9 mouse cellular contexts compared by ENCODE assay signal in genomic region chr9:60166990-60167389, GRCm38 (mm10).
A peak's percentile ranks its signal among the peaks of the same experiment; 100 is the strongest.
DNase-seq lines count a peak whose midpoint lies in the region; TF ChIP-seq lines count a peak whose summit lies in the region.
"Had no signal": no experiment of that assay in that cellular context is flagged by ENCODE, and none has a peak within 500 bp of the region (broad histone marks: within the 10 kb centered on the region; RNA-seq: fewer than 3 reads in every experiment).

No protein-coding gene starts in this region.

- no peaks in the 10 kb centered on the region for H3K27me3 ChIP-seq in liver, adult 2 months (ENCODE audit: control insufficient read depth, insufficient read depth, low read length)
- H3K27me3 ChIP-seq in MEL (ENCODE audit: control insufficient read depth in 1 of 2, insufficient read depth in 2 of 2, low read length in 2 of 2), result no peaks in the 10 kb centered on the region

- no peak for TF ChIP-seq RAD21 in MEL (IDR thresholded peaks at IDR 0.05; ENCODE audit: low read depth, low read length)

- no peak overlapping the region for H3K9ac ChIP-seq in liver, adult 2 months (ENCODE audit: low read depth, low read length)
- H3K9ac ChIP-seq in MEL (ENCODE audit: control insufficient read depth, low read depth, low read length, poor library complexity, severe bottlenecking), result no peak overlapping the region

- no peaks in the 10 kb centered on the region for H3K9me3 ChIP-seq in MEL (replicated peaks; ENCODE audit: insufficient read depth, low read length)

- peak; percentile 21; the same call in 1 of the 2 replicates for TF ChIP-seq CTCF in liver, adult 2 months (IDR thresholded peaks at IDR 0.05; ENCODE audit: low read depth, low read length)
- peak in 2 of 3 experiments; percentile 17 to 33; a peak in 1 of 6 replicates for TF ChIP-seq CTCF in MEL (IDR thresholded peaks at IDR 0.05 in 2 of 3, conservative IDR thresholded peaks at IDR 0.05 in 1 of 3; ENCODE audit: control insufficient read depth in 1 of 3, insufficient read depth in 1 of 3, low read depth in 2 of 3, low read length in 3 of 3, poor library complexity in 1 of 3, severe bottlenecking in 1 of 3)
- TF ChIP-seq CTCF in olfactory bulb, adult 2 months (IDR thresholded peaks at IDR 0.05; ENCODE audit: insufficient read depth, low read depth, low read length), result no peak

- 81% methylated on average over 4 of the region's 4 CpGs for WGBS in liver, adult 2 months
- WGBS in olfactory bulb, adult 2 months, result 50% methylated on average over 4 of the region's 4 CpGs

- TF ChIP-seq POLR2A in liver, adult 2 months (IDR thresholded peaks at IDR 0.05; ENCODE audit: extremely low read depth, insufficient read depth, low read length), result no peak
- TF ChIP-seq POLR2A in MEL (IDR thresholded peaks at IDR 0.05; ENCODE audit: control insufficient read depth in 1 of 2, insufficient read depth in 1 of 2, low read depth in 1 of 2, low read length in 2 of 2, poor library complexity in 1 of 2), result no peak
- no peak for TF ChIP-seq POLR2A in olfactory bulb, adult 2 months (IDR thresholded peaks at IDR 0.05; ENCODE audit: insufficient read depth, low read depth, low read length)

- DNase-seq in liver, adult 2 months (ENCODE audit: extremely low read depth, low read depth, low spot score), result no peak
- DNase-seq in liver, result no peak
- no peak for DNase-seq in MEL (ENCODE audit: low read depth, low spot score)
- DNase-seq in embryo, embryonic 11 days, result peak; percentile 37
- no peak for DNase-seq in heart, postnatal 25 days (ENCODE audit: low spot score)
- DNase-seq in T-cell, adult 2 months (ENCODE audit: low spot score), result no peak
- no peak for DNase-seq in spleen, postnatal 36 days (ENCODE audit: low spot score in 2 of 2)
- DNase-seq: thymus, postnatal 36 days had no signal

- H3K36me3 ChIP-seq in liver, adult 2 months (ENCODE audit: control insufficient read depth, insufficient read depth, low read length), result no peaks in the 10 kb centered on the region
- H3K36me3 ChIP-seq in MEL (ENCODE audit: control insufficient read depth in 1 of 2, insufficient read depth in 2 of 2, low read length in 2 of 2), result no peaks in the 10 kb centered on the region

- H3K27ac ChIP-seq in liver, adult 2 months (replicated peaks; ENCODE audit: insufficient read depth, low read depth, low read length), result no peak overlapping the region
- H3K27ac ChIP-seq in MEL (ENCODE audit: control insufficient read depth, low read depth, low read length), result no peak overlapping the region
- H3K27ac ChIP-seq in olfactory bulb, adult 2 months (ENCODE audit: insufficient read depth, low read depth, low read length), result peak overlapping the region; percentile 54; the same call in 1 of the 2 replicates

- TF ChIP-seq EP300 in MEL (IDR thresholded peaks at IDR 0.05; ENCODE audit: low read depth in 1 of 2, low read length in 2 of 2), result no peak

- no peaks in the 10 kb centered on the region for H3K4me1 ChIP-seq in liver, adult 2 months (ENCODE audit: control insufficient read depth, insufficient read depth, low read length)
- no peaks in the 10 kb centered on the region for H3K4me1 ChIP-seq in MEL (ENCODE audit: control insufficient read depth in 1 of 2, insufficient read depth in 2 of 2, low read length in 2 of 2)
- peaks cover 5% of the 10 kb centered on the region for H3K4me1 ChIP-seq in olfactory bulb, adult 2 months (ENCODE audit: control insufficient read depth, insufficient read depth, low read length)

- H3K4me3 ChIP-seq in liver, adult 2 months (ENCODE audit: insufficient read depth, low read depth, low read length), result no peak overlapping the region
- H3K4me3 ChIP-seq in MEL (ENCODE audit: control insufficient read depth in 1 of 2, insufficient read depth in 1 of 2, low read depth in 2 of 2, low read length in 2 of 2), result no peak overlapping the region
- H3K4me3 ChIP-seq in olfactory bulb, adult 2 months (ENCODE audit: insufficient read depth, low read depth, low read length), result no peak overlapping the region

- no peaks in the 10 kb centered on the region for H3K79me2 ChIP-seq in liver, adult 2 months (ENCODE audit: control insufficient read depth, insufficient read depth, low read length)
- H3K79me2 ChIP-seq in MEL (ENCODE audit: control insufficient read depth, insufficient read depth, low read length, poor library complexity), result no peaks in the 10 kb centered on the region

- intact Hi-C loops in heart, postnatal 25 days (cut with DNase I), result no loop called here

TF ChIP-seq in MEL, 35 proteins besides CTCF, POLR2A, EP300 and RAD21:
- no peak for TF ChIP-seq MEF2A (IDR thresholded peaks at IDR 0.05; ENCODE audit: extremely low read depth, insufficient replicate concordance, low read depth, low read length, poor library complexity, severe bottlenecking)
